ENCODE assay signal across 8 mouse cellular contexts in genomic region chr14:61597968-61598367, GRCm38 (mm10). TPM values are rescaled to one million over a fixed set of nuclear protein-coding genes. Genes with fewer than 3 reads are reported as not detected.
DNase-seq lines count a peak whose midpoint lies in the region; ATAC-seq lines count a peak whose summit lies in the region.

TSS of gene Trim13 (plus strand) at chr14:61598247.

- DNase-seq in gastrocnemius, postnatal 4 days (ENCODE audit: low spot score in 2 of 2), result no peak
- no peak for DNase-seq in gastrocnemius, postnatal 25 days
- DNase-seq in 416B (ENCODE audit: low read depth), result peak; percentile 38
- DNase-seq in layer of hippocampus, postnatal 36 days, result no peak
- DNase-seq in ovary, adult 18-20 months (ENCODE audit: low spot score), result no peak
- no peak for DNase-seq in ovary, postnatal 10 days (ENCODE audit: low spot score)

- 0 out of 2 replicates have a peak, but pooled peaks cover under 1% of the 10 kb centered on the region for H3K36me3 ChIP-seq in embryonic facial prominence, embryonic 12.5 days
- H3K36me3 ChIP-seq in midbrain, embryonic 16.5 days (ENCODE audit: control insufficient read depth, insufficient read depth, low read length), result no peaks in the 10 kb centered on the region

- H3K27me3 ChIP-seq in embryonic facial prominence, embryonic 12.5 days, result no peaks in the 10 kb centered on the region
- no peaks in the 10 kb centered on the region for H3K27me3 ChIP-seq in midbrain, embryonic 16.5 days (ENCODE audit: control insufficient read depth, insufficient read depth, low read depth, low read length)

- WGBS in embryonic facial prominence, embryonic 12.5 days, result 47% methylated on average over 5 of the region's 5 CpGs
- 58% methylated on average over 5 of the region's 5 CpGs for WGBS in midbrain, embryonic 16.5 days

- no peak within 1 kb of the TSS for H3K27ac ChIP-seq in embryonic facial prominence, embryonic 12.5 days
- no peak within 1 kb of the TSS for H3K27ac ChIP-seq in midbrain, embryonic 16.5 days (ENCODE audit: low read length)

- peaks cover 17% of the 10 kb centered on the region for H3K4me1 ChIP-seq in embryonic facial prominence, embryonic 12.5 days
- peaks cover 20% of the 10 kb centered on the region for H3K4me1 ChIP-seq in midbrain, embryonic 16.5 days (ENCODE audit: control insufficient read depth, insufficient read depth, low read length)

- no peaks in the 10 kb centered on the region for H3K9me3 ChIP-seq in embryonic facial prominence, embryonic 12.5 days
- no peaks in the 10 kb centered on the region for H3K9me3 ChIP-seq in midbrain, embryonic 16.5 days (replicated peaks; ENCODE audit: control insufficient read depth, low read length, poor library complexity, severe bottlenecking)

- peak within 1 kb of the TSS; percentile 50 for H3K4me2 ChIP-seq in embryonic facial prominence, embryonic 12.5 days (replicated peaks)
- peak within 1 kb of the TSS; percentile 85 for H3K4me2 ChIP-seq in midbrain, embryonic 16.5 days (ENCODE audit: low read length)

- H3K9ac ChIP-seq in embryonic facial prominence, embryonic 12.5 days, result no peak within 1 kb of the TSS
- H3K9ac ChIP-seq in midbrain, embryonic 16.5 days (ENCODE audit: low read depth, low read length), result no peak within 1 kb of the TSS

- ATAC-seq in embryonic facial prominence, embryonic 12.5 days (ENCODE audit: insufficient number of reproducible peaks, insufficient read depth, low FRiP score, low TSS enrichment), result no peak
- no peak for ATAC-seq in midbrain, embryonic 16.5 days

- peak within 1 kb of the TSS; percentile 85 for H3K4me3 ChIP-seq in embryonic facial prominence, embryonic 12.5 days
- peak within 1 kb of the TSS; percentile 84 for H3K4me3 ChIP-seq in midbrain, embryonic 16.5 days (ENCODE audit: low read depth, low read length)

RNA-seq across cellular contexts. Expression of gene Trim13, which starts in this region (rescaled TPM):
- 10 to 100 TPM; 13.8 to 20.1 TPM for total RNA-seq in gastrocnemius, postnatal 4 days (2021)
- total RNA-seq in gastrocnemius, postnatal 25 days (2021), result 1 to 10 TPM; 6.1 TPM
- polyA plus RNA-seq in embryonic facial prominence, embryonic 12.5 days (2016; fragmentation: Nextera tagmentation; extraction: Ambion mirVana), result 26.9 TPM in 2 replicates
- 10 to 100 TPM; 14.1 to 14.2 TPM for total RNA-seq in layer of hippocampus, postnatal 36 days (2021)
- polyA plus RNA-seq in midbrain, embryonic 16.5 days (2015; fragmentation: Nextera tagmentation; extraction: Ambion mirVana), result 48.8 and 53.7 TPM in 2 replicates
